Mouse (Mus musculus) right cerebral cortex, adult 2 months (tissue): ENCODE measurements around the gene Lysmd3.

ENCODE experiments used
- DNase-seq, 2 experiments: peaks; one replicate each; pipeline ENCODE4 v3.0.0; 2021 to 2022; ENCODE audit warnings: low spot score in 2 of 2

The Lysmd3 gene

DNA sequence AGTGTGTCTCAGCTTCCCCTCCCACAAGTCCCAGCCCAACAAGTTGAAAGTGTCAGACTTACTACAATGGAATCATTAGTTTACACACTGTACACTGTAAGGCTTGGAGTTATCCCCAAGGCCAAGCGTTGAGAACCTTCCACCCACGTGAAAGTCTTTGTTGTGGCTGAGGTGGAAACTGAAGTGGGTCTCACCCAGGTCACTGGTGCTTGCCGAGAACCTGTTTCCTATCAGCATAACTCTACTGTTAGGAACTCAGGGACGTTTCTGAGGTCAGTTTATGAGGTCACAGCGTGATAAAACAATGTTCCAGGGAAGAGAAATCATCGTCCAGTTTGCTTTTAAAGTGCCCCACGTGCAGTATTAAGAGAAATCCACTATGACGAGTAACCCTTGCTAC is 17.9 kb downstream of the Lysmd3 start:
- DNase-seq, result no peak

GRCm38 (mm10) chr13:81683107-81683506 is 25.6 kb downstream of the Lysmd3 start:
- no peak for DNase-seq

DNA sequence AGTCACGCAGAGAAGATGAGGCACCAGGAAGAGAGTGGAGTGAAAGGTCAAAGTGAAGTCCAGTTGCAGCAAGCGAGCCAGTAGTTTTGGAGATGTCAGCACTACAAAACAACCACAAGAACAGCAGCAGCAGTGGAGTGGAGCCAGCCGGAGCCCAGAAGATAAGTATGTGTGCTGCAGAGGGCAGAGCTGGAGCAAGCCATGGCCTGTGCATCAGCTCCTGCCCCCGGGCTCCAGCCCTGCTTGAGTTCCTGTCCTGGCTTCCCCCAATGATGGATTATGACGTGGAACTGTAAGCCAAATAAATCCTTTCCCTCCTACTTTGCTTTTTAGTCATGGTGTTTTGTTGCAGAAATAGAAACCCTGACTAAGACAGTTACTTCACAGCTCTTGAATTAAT is 26.8 kb downstream of the Lysmd3 start:
- no peak for DNase-seq

DNA sequence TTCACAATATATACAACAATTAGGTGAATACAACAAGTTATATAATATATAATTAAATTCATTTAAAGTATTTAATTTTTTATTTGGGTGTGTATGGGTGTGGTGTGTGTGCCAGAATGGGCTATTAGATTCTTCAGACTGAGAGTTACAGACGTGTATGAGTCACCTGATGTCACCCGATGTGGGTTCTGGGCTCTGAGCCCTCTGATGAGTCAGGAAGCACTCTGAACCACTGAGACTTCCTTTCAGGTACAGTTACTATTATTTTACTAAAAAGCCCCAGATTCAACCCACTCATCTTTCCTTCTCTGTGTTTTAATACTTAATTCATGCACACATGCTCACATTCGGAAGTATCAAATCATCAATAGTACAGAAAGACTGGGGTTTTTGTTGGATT is 27.4 kb downstream of the Lysmd3 start:
- no peak for DNase-seq

DNA sequence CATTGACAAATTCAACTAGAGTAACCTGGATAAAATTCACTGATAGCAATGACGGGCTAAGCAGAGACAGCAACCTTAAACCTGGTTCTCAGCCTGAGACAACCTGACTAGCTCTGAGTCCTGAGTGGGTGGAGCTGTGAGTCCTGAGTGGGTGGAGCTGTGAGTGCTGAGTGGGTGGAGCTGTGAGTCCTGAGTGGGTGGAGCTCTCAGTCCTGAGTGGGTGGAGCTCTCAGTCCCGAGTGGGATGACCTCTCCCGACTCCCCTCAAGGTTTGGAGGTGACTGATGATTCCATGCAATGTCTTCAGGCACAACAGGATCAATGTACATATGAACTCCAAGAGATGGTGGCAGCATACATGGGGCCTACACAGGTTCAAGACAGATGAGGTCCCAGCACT is 32.1 kb downstream of the Lysmd3 start:
- no peak for DNase-seq

DNA sequence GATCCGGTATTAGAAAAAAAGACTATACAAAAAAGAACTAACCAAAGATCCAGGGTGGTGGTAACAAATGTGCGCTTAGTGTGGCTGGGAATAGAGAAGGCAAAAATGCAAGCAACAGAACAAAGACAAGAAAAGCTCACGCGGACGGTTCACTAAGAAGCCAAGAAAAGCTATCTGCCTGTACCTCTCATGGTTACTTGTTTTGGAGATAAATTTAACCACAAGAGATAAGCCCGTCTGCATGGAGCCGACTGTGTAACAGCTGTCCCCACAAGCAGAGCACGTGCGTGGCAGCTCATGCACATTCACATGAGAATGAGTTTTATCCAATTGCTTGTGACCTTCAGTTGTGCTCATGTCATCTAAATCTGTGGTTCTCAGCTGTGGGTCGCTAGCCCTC is 33.0 kb downstream of the Lysmd3 start:
- no peak for DNase-seq

GRCm38 (mm10) chr13:81691606-81692005 is 34.1 kb downstream of the Lysmd3 start:
- DNase-seq, result peak; percentile 11 to 29

DNA sequence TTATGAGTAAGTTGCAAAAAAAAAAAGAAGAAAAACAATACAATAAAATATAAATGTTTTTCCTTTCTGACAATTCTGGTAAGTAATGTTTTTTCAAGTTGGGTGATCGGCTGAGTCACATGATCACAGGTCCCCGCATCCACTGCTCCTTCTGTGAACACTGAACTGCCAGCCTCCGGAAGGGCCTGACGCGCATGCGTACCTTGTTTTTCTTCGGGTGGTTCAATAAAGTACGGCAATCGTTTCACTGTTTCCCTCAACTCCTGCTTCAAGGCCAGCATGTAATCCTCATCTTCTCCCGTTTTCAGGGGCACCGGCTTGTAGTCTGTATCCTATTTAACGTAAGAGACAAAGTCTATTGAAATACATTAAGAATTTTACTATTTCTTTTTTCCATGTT is 37.0 kb downstream of the Lysmd3 start:
- no peak for DNase-seq

DNA sequence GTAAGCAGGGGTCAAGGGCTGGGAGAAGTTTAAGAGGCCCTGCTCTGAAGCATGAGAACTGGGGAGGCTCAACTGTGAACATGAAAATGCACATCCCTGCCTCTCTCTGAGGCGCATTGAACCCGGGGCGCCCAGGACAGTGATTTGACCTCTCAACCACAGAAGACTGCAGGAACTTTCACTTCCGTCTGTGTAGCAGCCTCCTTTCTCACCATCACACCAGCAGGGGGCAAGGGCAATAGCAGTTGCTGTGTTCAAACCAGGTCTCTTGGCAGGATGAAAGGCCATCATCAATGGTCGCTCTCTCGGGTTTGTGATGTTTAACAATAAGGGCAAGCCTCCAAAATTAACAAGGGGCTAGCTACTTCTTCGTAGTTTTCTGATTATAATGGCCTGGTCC is 45.7 kb downstream of the Lysmd3 start:
- DNase-seq, result no peak

GRCm38 (mm10) chr13:81703621-81704020 is 46.2 kb downstream of the Lysmd3 start:
- no peak for DNase-seq

GRCm38 (mm10) chr13:81706311-81706710 is 48.8 kb downstream of the Lysmd3 start:
- DNase-seq, result no peak

DNA sequence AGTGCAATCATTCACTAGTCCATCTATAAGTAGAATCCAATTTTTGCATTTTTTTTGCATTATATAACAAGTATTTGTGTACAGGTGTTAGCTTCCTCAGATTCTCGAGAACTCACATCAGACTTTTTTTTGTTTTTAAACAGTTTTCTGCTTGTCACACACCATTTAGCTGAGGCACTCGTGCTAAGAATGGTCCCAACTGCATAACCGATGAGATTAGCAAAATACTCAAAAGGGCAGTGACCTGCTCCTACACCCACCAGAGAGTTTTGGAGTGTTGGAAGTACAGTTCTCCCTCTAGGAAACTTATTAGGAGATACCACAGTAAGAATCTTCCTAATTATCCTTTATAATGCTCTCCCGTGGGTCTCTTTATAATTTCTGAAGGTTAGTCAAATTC is 52.3 kb downstream of the Lysmd3 start:
- DNase-seq, result no peak

DNA sequence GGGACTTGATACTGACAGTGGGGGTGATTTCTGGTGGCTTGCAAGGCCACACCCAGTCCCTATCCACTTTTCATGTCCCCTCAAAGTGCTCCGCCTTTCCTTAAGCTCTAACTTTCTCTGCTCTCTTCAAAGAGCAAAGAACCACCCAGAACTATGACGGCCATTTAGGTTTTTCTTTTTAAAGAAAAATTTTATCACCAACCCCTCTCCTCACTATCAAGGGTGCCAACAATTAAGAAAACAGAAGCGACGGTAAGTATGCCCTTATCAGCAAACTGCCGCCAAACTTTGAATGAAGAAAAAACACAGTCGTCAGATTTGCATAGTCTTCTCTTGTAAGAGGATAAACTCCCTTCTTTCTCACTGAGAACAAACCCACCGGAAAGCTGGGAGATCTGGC is 52.8 kb downstream of the Lysmd3 start:
- DNase-seq, result no peak

DNA sequence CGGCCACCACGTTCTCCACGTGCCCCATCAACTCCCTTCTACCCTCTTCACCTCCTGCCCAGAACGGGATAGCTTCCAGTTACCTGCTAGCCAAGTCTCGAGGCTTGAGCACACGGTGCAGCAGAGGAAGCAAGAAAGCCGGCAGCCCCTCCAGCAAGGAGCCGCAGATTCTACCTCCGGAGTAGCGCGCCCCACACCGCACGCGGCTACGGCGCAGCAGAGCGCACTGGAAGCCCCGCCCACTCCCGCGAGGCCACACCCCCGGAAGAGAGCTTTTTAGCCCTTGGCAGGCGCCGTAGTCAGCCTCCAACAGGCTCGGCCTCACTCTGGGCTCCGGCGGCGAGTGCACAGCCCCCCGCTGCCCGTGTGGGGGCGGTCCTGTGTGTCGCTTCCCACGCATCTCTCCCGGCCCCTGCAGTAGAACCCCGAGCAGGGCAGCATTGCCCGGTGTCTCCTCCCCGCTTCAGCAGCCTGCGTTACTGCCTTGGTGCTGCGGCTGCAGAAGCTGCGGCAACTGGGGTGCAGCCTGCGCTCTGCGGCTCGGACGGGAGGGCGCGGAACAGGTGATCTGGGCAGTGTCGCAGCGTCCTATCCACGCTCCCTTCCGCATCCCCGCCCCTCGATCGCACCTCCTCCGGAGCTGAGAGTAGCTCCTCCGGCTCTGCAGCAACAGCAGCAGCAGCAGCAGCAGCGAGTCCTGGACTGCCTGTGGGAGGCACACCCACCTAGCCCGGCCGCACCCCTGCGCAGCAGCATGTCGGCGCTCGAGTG is 53.5 kb downstream of the Lysmd3 start, which contains the start of the genes Polr3g and Mblac2:
Gene Polr3g, minus strand, starts transcription at position 239 of the 771 bp plus-strand sequence.
Gene Mblac2, plus strand, starts transcription at position 567 of the 771 bp plus-strand sequence.
- DNase-seq, result peak; percentile 95 to 96

- DNase-seq, result peak; percentile 54 to 55
Measured at GRCm38 (mm10) chr13:81711546-81712371, 54.3 kb downstream of the Lysmd3 start.

GRCm38 (mm10) chr13:81713896-81714295 is 56.4 kb downstream of the Lysmd3 start:
- no peak for DNase-seq
